Mouse (Mus musculus) erythroblast, adult 5-6 weeks (primary cell): ENCODE results near the gene Synpr. TPM values are rescaled to one million over a fixed set of nuclear protein-coding genes. Genes with fewer than 3 reads are reported as not detected.

Experiments used
- ATAC-seq: replicated peaks from 2 replicates; pipeline ENCODE4 v1.8.0; 2016; ENCODE audit warnings: moderate number of reproducible peaks, mild to moderate bottlenecking, moderate TSS enrichment, inconsistent platforms; ENCODE audit not compliant: poor library complexity, low FRiP score, severe bottlenecking
- total RNA-seq, 2 experiments: library from RNA; stranded (forward) in 1 of 2; stranded (reverse) in 1 of 2; fragments of 150-400 nt in 1 of 2; fragments of 200-764, 138-1000 nt in 1 of 2; gene quantifications; 2 replicates each; pipeline versions ENCODE4 v1.2.3 to v1.2.4; 2015 to 2017; ENCODE audit warnings: low replicate concordance in 2 of 2

The Synpr gene
- total RNA-seq, 2 experiments from 2014 or later, result not detected

DNA sequence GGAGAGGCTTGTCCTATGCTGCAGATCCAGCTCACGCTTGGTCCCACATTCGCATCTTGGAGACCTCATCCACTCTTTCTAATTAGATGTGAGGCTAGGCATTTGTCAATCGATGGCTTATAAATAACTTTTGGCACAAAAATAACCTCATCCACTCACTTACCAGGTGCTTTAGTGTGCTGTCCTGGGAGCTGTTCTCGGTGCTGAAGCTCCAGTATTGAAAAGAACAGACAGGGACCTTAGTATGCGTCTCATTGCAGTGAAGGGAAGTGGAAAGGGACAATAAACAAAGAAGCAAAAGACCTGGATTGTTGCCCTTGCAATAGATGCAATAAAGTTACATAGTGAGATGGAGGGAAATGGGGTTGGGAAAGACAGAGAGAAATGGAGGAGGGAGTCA is 220.8 kb downstream of the Synpr start:
- no peak for ATAC-seq

DNA sequence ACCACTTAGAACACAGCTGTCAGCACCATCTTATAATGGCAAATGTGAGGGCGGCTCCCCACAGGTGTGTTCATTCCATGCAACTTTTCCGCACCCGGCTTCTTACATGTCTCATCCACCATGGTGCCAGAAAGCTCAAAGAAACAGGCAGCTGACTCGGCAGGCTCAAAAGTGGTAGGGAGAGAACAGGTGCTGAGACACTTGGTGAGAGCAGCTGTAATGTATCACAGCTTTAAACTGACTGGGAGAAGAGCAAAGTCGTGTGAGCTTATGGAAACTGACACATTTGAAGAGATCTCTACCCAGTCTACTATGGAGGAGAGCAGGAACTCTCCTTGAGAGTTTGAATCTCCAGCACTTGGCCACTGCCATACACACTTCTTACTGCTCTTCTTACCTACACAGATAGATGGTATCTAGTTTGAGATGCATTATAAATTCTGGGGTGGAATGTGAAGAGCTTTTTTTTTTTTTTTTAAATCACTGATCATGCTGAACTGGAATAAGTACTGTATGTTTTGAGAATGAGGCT is 234.1 kb downstream of the Synpr start:
- ATAC-seq, result no peak

DNA sequence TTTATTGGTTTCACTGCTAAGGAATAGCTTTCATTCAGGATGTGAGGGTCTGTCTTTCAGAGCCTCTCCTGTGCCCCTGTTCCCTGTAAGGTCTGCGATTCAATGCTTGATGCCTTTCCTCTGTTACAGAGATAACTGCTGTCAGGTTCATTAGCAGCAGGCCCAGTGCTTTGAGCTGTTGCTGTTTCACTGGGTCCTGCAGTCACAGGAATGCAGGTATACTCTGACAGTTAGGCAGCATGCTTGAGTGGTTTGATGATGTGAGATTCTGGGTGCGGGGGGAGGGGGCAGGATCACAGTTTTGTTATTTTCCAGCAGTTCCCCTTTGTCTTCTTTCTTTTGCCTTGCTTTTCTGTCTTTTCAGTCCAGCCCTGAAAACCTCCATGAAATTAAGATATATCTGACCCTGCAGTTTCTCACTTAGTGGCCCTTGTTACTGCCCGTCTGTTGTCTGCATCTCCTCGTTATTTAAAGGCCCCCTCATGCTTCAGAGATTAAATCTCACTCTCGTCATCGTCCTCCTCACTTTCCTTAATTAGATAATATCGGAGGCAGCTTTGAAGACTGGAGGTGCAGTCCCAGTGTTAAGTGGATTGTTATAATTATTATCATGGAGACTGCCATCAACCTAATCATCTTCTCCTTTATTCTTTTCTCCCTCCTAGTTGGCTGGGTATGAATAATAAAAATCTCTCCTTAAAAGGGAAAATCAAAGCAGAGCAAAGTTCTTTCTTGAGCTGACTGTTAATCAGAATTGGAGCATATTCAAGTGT is 234.8 kb downstream of the Synpr start:
- ATAC-seq, result no peak

DNA sequence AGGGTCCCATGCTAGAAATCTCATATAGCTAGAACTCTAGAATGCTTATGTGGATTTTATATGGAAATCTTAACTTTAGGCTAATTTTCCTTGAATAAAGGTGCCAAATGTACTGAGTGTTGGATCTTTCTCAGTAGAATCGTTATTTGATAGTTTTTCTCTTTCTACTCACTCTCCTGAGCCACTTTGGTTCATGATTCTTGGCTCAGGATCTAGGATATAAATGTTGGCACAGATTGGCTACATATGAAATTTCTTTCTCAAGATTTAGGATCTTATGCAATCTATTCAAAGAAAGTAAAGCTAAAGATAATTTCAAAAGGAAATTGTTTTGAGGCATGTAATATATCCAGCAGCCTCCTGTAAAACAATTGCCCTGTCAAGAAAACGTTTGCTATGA is 263.2 kb downstream of the Synpr start:
- ATAC-seq, result no peak

DNA sequence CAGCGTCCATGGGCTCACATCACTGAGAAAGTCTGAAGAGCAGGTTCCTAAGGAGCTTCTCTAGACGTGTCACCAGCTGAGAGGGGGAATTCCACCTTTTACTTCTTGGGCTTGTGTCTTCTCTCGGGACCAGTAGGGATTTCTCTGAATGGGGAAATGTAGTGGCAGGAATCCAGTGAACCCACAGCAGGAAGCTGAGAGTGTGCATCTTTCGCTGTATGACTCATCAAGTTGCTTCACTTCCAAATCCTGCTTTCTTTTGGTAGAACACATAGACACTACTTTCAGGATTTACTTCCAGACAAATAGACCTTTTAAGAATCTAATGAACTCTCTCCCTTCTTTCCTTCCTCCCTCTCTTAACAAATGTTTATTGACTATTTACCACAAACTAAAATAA is 266.6 kb downstream of the Synpr start:
- no peak for ATAC-seq

DNA sequence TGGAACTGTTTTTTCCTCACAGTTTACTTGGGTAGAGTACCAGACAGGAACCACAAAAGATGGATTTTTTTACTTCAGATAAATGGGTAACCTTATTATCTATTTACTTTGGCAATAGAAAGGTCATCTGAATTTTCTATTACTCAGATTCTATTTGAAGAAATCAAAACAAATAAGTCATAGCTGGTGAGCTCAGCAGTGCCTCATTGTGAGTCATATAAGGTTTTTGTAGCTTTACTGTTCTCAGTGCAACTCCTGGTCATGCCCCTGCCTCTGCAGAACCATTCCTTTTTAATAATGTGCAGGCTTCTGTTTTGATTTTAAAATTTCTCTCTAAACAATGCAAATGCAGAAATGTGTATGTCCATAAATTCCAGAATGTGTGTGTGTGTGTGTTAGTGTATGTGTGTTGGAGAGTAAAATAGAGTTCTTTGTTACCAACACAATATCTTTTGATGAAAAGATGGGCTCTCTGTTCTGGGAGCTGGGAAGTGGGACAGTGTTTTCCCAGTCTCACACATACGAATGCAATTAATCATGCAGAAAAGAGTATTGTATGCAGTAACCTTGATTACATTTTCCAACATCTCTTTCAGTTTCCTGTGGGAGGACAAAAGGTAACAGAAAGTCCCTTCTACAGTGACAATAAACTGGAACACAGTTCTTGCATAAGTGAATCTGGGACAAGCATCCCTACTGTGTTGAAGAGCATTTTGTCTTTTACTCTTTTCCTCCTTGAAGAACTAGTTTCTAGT is 269.2 kb downstream of the Synpr start:
- ATAC-seq, result no peak

DNA sequence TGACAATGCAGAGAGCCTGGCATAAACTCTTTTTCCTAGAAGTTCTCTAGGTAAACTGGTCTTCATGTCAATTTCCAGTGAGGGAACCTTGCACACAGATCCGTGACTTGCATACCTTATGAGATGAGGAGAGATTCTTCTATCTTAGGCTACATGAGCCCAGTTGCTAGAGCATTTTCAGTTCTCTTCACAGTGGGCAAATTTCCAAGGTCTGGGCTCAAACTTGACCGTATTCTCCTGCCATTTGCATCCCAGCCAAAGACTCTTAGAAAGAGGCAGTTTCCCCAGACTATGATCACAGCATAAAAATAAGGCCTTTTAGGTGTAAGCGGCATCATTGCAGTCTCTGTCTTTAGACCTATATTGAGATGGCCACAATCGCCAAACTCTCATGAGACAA is 270.1 kb downstream of the Synpr start:
- no peak for ATAC-seq

DNA sequence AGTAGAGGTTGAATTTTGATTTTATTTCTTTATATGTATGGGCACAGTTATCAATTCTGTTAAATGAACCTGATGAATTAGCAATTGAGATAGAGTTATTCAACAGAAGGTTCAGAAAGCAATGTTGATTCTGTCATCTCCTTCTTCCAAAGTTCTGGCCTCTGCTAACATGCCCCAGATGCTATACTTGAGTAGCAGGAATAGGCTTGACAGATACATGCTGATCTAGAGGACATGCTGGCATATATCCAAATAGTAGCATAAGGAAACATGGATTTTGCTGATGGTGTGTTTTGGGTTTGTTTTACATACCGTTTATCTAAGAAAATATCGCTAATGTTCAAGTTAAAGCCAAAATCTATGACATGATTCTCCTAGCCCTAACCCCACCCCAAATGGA is 273.5 kb downstream of the Synpr start:
- no peak for ATAC-seq

DNA sequence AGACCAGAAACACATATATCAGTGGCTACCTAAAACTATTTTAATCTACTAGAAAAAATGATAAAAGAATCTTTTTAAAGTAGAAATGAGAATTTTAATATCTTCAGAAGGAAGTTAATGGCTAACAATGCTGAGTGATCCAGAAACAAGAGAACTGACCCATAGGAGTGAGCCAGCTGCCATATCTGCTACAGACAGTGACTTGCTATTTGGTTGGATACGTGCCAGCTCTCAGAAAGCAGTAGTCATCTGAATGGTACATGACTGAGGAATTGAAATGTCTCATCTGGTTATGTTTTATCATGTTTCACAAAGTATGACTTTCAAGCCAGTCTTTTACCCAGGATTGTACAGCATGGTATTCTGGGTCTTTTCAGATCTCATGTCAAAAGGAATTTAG is 282.7 kb downstream of the Synpr start:
- no peak for ATAC-seq

DNA sequence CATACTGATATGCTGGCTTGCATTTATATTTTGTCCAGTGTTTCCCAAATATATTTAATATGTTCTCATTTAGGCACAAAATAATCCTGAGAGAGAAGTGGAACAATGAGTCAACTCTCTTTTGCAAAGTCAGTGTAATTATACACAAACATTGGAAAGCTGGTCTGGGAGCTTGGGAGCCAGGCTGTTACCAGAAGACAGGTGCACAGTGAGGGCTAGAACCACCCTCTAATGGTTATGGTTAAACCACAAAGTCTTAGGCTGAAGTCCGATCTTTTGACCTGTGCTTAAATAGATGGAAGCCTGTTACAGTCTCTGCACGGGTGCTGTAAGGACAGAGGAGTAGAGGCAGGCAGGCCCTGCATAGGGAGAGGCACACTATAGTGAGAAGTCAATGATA is 283.4 kb downstream of the Synpr start:
- no peak for ATAC-seq

DNA sequence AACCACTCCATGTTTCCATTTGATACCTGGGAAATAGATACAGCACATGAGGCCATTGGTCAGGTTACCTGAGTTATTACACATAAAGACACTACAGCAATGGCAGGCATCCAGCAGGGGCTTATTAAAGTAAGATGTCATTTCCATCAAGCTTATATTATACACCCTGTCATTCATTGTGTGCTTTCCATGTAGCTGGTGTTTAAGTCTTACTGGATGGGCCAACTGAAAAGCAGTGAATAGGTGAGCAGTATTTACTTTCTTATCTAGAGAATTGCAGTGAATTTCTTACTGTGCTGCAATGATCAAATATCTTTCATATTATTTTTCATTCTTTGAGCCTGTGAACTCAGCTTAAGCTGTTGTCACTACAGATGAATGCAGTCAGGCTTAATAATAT is 287.4 kb downstream of the Synpr start:
- no peak for ATAC-seq

DNA sequence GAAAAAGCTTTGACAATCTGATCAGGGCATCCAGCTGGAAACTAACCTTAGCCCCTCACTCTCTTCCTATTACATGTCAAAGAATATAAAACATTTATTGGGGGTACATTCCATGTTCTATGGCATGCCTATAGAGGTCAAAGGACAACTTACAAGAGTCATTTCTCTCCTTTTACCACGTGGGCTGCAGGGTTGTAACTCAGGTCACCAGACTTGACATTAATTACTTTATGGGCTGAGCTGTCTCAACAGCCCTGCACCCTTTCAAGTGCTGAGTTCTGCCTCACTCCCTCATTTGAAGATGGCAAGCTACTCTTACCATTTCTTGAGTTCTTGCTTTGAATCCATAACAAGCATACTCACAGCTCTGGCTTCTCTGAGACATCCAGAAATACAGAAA is 287.9 kb downstream of the Synpr start:
- no peak for ATAC-seq

DNA sequence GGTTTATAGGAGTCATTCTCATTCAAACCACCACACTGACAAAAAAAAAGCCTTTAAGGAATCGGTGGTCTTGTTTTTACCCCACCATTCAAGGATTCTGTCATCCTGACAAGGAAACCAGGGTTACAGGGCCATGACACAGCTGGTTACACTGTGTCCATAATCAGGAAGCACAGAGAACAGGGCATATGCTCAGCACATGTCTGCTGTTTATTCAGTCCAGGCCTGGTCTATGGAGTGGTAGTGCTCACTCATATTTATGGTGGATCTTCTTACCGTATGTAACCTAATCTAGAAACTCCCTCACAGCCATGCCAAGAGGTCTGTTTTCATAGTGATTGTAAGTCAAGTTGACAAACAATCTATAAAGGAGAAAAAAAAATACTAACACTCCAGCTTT is 293.5 kb downstream of the Synpr start:
- ATAC-seq, result no peak

DNA sequence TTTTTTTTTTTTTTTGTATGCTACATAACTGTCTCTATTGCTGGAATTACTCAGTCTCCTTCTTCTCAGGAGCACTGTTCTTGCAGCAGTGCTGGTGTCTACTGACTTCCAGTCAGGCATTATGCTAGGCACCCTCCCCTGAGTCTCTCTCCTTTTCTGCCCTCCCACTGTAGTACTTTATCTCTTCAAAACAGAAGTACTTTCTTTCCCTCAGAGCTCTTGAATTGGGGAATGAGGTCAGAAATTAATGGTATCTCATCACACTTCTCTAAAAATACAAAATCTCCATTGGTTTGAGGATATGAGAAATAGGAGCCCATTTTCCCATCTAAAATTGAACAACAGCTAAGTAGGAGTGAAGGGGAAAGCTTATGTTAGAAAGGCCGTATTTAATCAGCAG is 294.2 kb downstream of the Synpr start:
- ATAC-seq, result no peak

DNA sequence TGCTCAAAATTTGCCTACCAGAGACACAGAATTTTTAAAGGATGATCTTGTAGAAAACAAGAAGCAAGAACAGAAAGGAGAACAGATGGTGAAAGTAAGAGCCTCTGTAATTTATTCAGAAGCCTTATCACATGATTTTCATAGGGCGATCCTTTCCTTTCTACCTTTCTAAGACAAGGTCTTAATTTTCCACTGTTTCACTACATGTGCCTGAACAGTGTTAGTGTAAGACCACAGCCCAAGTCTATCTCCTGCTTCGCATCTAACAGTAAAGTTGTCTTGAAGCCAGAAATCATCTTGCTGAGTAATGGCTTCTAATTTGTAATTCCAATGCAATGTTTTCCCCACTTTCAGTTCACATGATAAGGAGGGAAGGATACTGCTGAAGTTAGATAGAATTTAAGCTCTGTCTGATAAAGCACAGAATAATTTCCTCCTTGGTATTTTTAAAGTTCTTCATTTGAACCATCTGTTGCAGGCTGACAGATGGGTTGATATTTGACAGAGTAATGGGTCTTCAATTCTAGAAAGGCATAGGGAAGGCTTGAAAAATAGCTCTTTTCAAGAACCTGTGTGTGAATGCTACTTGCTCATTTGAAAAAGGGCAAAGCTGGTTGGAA is 308.9 kb downstream of the Synpr start:
- ATAC-seq, result no peak

DNA sequence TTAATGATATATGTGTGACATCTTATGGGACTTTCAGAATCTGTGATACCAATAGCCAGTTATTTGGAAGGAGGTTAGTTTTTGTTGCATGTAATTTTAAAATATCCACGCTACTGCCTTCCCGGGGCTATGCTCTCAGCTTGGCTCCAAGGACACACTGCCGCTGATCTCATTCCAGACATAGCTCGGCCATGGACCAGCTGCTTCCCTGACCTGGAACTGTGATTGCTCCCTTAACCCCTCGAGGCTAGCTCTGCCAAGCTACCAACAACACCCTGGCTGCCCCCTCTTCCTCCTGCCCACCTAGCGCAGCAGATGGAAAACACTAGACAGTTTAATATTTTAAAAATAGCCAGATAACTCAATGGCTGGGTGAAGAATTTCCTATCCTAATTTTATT is 311.7 kb downstream of the Synpr start:
- ATAC-seq, result no peak

DNA sequence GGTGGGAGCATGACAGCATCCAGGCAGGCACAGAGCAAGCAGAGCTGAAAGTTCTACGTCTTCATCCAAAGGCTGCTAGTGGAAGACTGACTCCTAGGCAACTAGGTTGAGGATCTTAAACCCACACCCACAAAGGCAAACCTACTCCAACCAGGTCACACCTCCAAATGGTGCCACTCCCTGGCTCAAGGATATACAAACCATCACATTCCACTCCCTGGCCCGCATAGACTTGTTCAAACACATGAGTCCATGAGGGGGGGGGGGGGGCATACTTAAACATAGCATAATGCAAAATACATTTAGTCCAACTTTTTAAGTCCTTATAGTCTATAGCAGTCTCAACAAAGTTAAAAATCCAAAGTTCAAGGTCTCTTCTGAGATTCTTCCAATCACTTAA is 312.6 kb downstream of the Synpr start:
- ATAC-seq, result no peak

DNA sequence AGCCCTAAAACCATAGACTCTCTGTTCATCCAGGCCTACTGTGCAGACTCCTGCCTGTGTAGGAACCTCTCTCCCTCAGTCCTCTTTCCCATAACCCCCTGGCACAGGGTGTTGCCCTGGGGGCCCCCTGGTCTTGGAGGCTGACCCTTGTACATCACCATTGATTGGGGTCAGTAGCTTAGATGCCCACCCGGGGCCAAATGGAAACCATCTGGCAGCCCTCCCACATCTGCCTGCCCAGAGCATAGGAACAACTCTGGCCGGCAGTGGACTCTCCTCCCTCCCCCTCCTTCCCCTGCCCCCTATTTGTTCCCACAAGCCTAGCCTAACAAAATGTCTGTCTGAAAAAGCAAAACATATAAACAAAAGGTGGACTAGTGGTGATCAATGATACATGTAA is 336.0 kb downstream of the Synpr start:
- no peak for ATAC-seq

DNA sequence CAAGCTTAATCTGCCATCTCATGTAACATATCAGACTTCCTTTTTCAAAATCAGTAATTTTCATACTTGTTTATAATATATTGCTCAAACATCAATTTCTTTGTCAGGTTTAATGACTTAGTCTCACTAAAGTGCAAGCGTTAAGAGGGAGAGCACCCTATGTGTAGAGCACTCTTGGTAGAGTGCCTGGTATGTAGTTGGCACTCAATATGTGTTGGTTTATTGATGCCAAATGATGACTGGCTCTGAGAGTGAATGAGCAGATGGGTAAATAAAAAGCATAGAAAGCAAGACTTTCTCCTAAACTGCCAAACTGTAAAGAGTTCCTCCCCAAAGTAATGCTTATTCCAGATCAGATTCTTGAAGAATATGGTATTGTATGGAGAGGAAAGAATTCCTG is 365.3 kb downstream of the Synpr start:
- ATAC-seq, result no peak

DNA sequence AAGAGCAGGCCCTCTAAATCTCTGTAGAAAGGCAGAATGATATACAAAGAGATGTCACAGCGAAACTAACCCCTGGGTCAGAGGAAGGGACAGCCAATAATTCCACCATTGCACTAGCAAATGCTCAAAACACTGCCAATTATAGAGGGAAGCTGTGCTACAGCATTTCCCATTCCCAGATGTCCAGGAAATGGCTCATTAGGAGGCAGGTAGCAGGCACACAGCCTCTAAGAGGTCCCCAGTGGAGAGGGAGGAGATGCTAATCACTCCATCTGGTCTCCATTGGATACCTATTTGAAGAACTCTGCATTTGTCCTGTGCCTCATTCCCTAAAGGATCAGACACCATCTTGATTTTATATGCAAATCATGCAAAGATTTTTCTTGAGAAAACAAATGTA is 366.5 kb downstream of the Synpr start:
- ATAC-seq, result no peak
